Mouse (Mus musculus) heart, adult 8-10 months (tissue): Measurements from ENCODE around the gene Blzf1. TPM values are rescaled to one million over a fixed set of nuclear protein-coding genes. Genes with fewer than 3 reads are reported as not detected.
A peak's percentile ranks its signal among the peaks of the same experiment; 100 is the strongest.

Experiments used
- DNase-seq: peaks from one replicate; pipeline ENCODE4 v3.0.0; 2022; ENCODE audit warnings: low spot score
- total RNA-seq, 4 experiments: library from RNA; stranded (reverse); gene quantifications; 2 replicates each; pipeline ENCODE4 v1.2.4; 2022

The Blzf1 gene
- 10 to 100 TPM; 21.3 to 22.2 (median 21.8) TPM for total RNA-seq

DNA sequence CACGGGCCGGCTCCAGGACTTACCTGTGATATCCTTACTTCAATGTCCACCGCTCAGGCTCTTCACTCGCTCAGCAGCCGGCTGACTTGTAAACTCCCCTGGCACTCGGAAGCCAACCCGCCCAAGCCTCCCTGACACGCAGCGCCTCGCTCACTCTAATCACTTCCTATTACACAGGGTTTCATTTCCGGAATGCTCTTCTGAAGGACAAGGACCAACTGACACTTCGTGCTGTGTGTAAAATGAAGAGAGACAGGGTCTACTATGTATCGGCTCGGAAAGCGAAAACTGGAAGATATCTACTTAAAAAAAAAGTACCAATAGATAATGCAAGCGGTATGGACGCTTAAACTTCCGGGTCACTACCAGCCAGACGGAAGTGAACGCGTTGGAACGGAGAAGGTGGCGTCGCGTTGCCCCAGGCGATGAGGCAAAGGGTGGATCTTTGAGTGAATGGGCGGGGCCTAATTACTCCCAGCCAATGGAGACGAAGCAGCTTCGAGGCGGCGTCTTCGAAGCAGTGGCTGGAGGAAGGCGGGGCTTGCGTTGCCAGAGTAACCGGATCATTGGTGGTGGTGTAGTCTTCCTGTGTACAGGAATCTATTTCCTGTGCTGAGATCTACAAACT is at the start of gene Blzf1:
Gene Blzf1, minus strand, starts transcription at position 366 of the 628 bp plus-strand sequence.
- peak; percentile 96 for DNase-seq

DNA sequence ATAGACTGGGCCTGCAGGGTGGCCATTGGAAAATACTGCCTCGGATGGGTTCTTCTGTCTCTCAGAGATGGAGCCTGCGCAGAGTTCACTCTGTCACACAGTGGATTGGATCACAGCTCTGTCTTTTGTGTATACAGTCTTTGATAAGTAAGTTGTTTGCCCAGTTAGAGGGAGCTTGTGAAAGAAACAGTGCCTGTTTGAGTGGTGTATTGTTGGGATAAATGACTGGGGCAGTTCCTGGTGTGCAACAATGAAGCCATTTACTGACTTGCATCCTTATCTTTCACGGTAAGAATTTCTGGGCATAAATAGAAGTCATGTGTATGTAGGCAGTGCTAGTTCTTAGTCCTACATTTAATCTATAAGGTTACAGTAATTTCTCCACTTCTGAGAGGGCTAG is 46.2 kb upstream of the Blzf1 start:
- no peak for DNase-seq

DNA sequence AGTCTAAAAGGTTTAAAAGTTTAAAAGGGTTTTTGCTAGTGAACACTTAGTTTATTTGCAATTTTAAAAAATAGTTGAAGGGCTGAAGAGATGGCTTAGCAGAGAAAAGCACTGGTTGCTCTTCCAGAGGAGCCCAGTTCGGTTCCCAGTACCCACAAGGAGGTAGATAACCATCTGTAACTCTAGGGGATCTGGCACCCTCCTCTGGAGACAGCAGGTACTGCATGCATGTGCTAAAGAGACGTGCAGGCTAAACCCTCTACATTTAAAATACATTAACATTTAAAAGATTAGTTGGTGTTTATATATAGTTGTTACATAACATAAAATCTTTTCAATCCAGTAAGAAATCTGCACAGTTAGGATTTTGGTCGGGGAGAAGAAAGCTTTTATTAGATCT is 34.9 kb upstream of the Blzf1 start:
- DNase-seq = no peak

DNA sequence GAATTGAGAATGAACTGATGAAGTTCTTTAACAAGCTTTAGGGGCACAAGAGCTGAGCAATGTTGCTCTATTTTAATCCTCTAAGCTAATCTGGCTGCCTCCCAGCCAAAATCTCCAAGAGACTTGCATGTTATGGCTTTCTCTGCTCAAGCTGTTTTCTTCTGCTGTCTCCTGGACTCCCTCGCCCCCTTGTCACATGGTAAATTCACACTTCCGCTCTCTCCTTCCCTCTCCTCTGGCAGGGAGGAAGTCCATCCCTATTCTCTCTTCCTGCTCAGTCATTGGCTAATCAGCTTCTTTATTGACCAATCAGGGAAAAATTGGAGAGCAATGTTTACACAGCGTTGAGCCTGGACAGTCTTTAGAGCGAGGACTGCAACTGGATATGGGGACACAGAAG is 28.6 kb upstream of the Blzf1 start:
- no peak for DNase-seq

GRCm38 (mm10) chr1:164335435-164335834 is 28.1 kb upstream of the Blzf1 start:
- DNase-seq = no peak

- DNase-seq = no peak
Observed at GRCm38 (mm10) chr1:164332559-164332958, 25.3 kb upstream of the Blzf1 start.

GRCm38 (mm10) chr1:164327764-164328163 is 20.5 kb upstream of the Blzf1 start:
- DNase-seq = no peak

DNA sequence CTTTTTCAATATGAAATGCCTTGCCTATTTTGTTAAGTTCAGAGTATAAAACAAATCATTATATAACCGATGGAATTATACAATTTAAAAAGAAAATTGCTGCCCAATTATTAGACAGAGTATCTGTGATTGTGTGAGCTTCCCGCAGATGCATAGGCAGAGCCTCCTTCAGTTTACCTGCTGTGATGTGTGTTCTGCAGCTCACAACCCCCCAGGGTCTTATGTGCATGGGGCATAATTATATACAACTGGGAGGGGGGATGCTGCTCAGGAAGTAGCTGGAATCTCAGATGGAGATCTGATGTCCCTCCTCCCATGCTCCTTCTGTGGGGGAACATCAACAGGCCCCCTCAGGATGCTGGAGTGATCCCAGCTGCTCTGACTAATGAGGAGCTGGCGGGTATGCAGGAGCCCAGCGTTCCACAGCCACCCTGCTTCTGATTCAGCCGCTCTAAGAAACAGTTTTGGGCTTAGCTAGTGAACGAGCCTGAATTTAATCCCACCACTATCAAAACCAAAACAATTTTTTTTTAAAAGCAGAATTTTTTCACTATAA is 19.4 kb upstream of the Blzf1 start:
- no peak for DNase-seq

DNA sequence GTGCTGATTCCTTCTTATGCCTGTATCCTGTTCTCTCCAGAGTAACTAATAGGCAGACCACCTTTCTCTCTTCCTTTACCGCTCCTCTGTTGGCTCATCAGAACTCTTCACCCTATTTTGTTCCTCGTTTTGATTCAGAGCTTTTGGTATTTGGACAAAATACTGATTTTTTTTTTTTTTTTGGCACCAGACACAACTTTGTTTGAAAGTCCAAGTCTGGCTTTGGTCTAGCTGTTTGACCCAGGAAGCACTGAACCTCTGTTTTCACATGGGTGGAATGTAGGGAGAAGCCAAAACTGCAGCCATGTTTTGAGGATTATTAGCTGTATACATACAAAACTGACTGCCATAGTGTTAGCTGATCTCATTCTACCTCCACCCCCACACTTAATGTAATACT is 17.6 kb upstream of the Blzf1 start:
- DNase-seq = no peak

GRCm38 (mm10) chr1:164324221-164324620 is 16.9 kb upstream of the Blzf1 start:
- no peak for DNase-seq

GRCm38 (mm10) chr1:164322987-164323650 is 15.8 kb upstream of the Blzf1 start:
- no peak for DNase-seq

DNA sequence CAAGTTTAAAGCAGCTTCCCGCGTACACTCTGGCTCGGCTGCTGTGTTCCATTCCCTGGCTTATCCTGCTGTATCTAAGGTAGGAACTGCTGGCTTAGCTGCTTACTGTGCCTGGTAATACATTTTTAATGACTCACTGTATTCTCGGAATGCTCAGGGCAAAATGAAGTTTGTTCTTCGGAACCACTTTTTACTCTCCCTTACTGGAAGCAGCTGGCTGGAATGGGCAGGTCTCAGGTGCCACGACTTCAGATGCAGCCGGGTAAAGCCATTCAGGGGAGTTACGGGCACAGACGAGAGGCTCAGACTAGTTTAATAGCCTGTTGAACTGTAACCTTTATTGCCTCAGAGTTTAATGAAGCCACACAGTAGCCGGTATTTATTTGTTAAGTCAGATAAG is 14.1 kb upstream of the Blzf1 start:
- DNase-seq = no peak

GRCm38 (mm10) chr1:164320731-164321130 is 13.4 kb upstream of the Blzf1 start:
- peak; percentile 13 for DNase-seq

DNA sequence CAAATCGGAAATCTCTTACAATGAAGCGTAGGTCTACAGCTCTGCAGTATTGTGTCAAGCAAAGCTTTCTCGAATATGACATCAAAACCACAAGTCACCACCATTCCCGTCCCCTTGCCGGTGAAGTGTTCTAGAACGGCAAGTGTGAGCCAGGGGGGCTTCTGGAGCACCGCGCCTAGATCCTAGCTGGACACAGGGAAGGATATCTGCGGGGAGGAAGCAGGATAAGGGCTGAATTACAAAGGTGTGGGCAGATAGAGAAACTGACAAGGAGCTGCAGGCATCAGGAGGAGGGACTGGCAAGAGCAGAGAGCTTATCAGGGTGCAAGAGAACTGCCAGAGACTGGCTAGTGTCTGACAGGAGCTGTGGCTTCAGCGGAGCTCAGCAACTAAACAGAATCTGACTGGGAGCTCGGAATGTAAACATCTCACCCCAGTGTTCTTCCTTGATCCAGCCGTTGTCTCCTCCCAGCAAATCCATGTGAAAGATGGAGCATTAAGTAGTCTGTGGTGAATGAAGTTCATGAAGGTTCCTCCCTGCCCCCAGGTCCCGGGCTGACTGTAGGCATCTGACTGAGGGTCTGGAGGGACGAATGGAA is 12.4 kb upstream of the Blzf1 start:
- no peak for DNase-seq

DNA sequence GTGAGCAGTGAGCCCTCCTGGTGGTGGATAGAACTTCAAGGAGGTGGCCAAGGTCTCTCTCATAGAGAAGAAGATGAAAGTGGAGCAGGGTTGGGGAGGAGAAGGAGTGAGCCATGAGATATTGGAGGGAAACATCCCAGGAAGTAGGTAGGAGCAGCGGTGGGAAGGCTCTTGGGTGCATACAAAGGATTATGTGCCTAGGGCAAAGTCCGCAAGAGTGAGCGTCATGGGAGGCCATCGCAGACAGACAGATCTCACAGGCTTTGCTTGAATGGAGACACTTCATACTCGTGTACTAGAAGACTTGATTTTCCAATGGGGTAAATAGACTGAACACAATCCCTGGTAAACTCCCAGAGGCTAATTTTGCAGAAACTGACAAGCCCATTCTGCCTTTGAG is 11.2 kb upstream of the Blzf1 start:
- no peak for DNase-seq

- DNase-seq = no peak
Observed at GRCm38 (mm10) chr1:164317261-164317660, 10.0 kb upstream of the Blzf1 start.

DNA sequence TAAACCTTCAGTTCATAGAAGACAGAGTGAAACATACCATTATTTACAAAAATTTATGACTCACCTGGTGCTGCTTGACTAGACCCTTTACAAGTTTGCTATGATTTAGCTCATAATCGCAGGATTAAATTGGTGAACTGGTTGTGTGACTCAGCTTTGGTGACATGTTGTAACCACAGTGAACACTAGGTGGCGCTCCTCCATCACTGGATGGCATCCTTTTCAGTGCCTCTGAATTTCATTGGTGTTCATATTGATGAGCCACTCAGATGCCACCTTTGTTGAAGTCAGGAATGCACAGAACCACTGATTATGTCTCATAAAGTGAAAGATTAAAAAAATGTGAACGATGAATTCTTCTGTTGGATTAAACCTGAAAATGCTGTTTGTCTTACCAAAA is 9.4 kb upstream of the Blzf1 start:
- peak; percentile 47 for DNase-seq

DNA sequence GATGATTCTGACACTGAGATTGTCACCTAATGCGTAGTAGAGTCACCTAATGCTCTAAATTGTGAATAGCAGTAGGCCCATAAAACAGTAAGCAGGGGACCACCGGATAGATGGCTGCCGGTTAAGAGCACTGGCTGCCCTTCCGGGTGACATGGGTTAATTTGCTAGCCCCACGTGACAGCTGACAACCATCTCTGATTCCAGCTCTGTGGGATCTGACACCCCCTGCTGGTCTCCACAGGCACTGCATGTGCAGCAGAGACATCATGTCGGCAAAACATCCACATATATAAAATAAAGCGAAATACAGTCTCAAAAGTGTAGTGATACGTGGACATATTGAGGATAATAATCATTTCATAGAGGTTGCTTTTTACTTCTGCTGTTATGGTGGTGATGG is 8.0 kb upstream of the Blzf1 start:
- DNase-seq = no peak

DNA sequence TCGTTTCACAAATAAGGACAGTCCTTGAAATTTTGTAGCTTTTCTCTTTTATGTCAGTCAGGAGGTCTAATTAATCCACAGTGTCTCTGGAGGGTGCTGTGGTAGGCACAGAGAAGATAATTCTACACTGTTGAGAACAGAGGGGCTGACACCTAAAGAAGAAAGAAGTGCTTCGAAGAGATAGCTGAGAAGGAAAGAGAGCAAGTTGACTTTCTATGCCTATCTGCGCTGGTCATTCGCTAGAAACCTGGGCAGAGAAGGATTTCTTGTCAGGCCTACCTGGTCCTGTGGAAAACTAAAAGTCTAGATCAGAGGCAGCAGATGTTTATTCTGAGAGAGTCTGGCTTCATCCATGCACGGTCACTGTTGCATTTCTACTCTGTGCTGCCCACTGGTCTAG is 6.8 kb upstream of the Blzf1 start:
- DNase-seq = no peak

GRCm38 (mm10) chr1:164307922-164308321 is 633 bp upstream of the Blzf1 start:
- no peak for DNase-seq

GRCm38 (mm10) chr1:164303821-164304220 is 3.5 kb downstream of the Blzf1 start, which contains the start of gene Nme7:
Nme7 (plus strand) TSS chr1:164304121.
- DNase-seq = no peak

GRCm38 (mm10) chr1:164301949-164302348 is 5.3 kb downstream of the Blzf1 start:
- no peak for DNase-seq

DNA sequence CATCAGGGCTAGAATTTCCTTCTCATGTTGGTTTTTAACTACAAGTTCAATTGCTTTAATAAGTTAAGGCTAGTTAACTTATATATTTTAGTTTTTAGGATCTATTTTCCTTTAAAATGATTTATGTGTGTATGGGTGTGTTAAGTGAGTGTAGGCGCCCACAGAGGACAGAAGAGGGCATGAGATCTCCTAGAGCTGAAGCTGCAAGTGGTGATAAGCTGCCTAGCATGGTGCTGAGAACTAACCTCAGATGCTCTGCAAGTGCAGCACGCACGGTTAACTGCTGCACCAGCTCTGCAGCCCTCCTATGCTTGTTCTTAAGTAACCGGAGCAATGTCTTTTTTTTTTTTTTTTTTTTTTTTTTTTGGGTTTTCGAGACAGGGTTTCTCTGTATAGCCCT is 10.8 kb downstream of the Blzf1 start:
- DNase-seq = no peak
